Mouse (Mus musculus): ENCODE data around the gene Als2cr12. TPM values are rescaled to one million over a fixed set of nuclear protein-coding genes. Genes with fewer than 3 reads are reported as not detected.

The Als2cr12 gene
- total RNA-seq (2023; ENCODE audit: inconsistent age), result not detected in 4 replicates

DNA sequence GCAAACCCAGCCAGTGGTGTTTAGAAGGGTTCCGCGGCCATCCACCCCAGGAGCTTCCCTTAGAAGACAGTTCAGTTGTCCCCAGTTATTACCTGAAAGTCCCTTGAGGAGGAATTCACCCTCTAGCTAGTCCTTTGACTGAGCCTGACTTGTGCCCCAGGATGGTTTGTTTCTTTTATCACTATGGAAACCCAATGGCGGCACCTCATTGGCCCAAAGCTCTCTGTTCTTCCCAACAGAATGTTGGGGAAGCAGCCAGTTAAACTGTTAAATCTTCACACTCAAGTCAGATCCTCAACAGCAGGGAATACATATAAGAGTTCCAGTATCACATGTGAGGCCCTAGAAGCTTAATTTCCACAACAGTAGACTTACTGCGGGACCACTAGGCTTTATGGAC, at the start of gene Als2cr12:
Gene Als2cr12, minus strand, starts transcription at position 180 of the 400 bp plus-strand sequence.

DNA sequence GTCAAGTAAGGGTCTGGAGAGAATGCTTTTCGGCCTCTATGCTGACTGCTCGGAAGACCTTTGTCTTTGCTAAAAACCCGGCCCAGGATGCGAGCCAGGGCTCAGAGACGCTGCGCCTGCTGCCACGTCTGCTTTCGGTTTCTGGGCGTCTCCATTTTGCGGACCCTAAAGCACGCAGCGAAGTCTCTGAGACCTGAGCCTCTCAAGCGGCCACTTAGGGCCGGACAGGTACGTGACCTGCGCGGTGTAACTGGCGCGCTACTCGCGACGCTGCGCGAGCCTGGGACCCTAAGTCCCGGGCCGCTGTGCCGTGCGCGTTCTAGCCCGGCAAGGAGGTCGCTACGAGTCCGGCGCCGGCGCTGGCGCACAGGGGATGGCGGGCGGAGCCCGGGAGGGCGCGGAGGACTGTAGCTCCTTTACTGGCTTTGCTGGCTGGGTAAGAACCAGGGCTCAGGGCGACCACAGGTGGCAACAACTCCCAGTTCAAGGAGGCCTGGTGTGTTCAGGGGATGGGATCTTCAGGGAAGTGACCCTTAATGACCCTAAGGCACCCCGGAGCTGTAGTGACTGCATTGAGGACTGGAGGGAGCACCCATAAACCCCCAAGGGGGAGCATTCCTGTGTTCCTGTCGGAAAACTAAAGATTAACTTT, 15.7 kb upstream of the Als2cr12 start, which contains the start of gene Cflar:
Gene Cflar, plus strand, starts transcription at position 144 of the 652 bp plus-strand sequence.

Other genes starting within 250 kb of the Als2cr12 start
- gene Orc2, start 190.9 kb downstream of the Als2cr12 start, total RNA-seq (2023; ENCODE audit: inconsistent age), result 24.7 to 33.3 TPM (median 27.9 TPM) in 4 replicates
- gene Fam126b, start 109.7 kb downstream of the Als2cr12 start, total RNA-seq (2023; ENCODE audit: inconsistent age), result 17.6 to 18.9 TPM (median 18.0 TPM) in 4 replicates
- gene Ndufb3, start 109.6 kb downstream of the Als2cr12 start, total RNA-seq (2023; ENCODE audit: inconsistent age), result 32.3 to 41.4 TPM (median 38.9 TPM) in 4 replicates
- gene Cflar, start 15.5 kb upstream of the Als2cr12 start, total RNA-seq (2023; ENCODE audit: inconsistent age), result 101 to 109 TPM (median 105 TPM) in 4 replicates
- gene Casp8, start 99.4 kb upstream of the Als2cr12 start, total RNA-seq (2023; ENCODE audit: inconsistent age), result 75.6 to 90.0 TPM (median 81.6 TPM) in 4 replicates

All from B cell, adult (primary cell).